Mouse (Mus musculus): Measurements from ENCODE around the gene Arhgef3.

DNA sequence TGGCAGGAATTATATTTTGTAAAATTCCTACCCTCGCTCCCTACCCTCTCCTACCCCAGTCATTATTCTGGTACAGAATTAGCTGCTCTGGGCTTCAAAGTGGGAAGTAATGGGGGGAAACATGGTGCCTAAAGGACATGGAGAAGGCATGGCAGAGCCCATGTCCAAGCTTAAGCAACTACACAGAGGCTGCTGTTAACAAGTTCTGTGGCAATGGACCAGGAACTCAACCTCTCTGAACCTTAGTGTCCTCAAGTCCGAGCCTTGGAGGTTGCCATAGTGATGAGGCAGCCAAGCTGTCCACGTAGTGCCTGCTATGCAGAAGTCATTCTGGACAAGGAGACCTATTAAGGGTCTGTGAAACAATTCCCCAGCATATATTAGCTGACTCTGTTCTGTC lies 111.6 kb downstream of the Arhgef3 start:
- TF ChIP-seq POLR2A (IDR thresholded peaks at IDR 0.05; ENCODE audit: borderline replicate concordance, extremely low read depth, low read depth, low read length) (no peak), CTCF (IDR thresholded peaks at IDR 0.05; ENCODE audit: insufficient read depth, low read length) (no peak)

All from lung, adult 2 months (tissue).